In genomic region chr12:117980315-117980714, GRCm38 (mm10) we compare ENCODE assay signal across 22 mouse cellular contexts.
"Had no signal": no experiment of that assay in that cellular context is flagged by ENCODE, and none has a peak within 500 bp of the region (broad histone marks: within the 10 kb centered on the region; RNA-seq: fewer than 3 reads in every experiment).

No protein-coding gene starts in this region.

- H3K36me3 ChIP-seq: limb, embryonic 13.5 days; liver, embryonic 12.5 days; liver, embryonic 15.5 days; lung, embryonic 15.5 days; midbrain, embryonic 10.5 days; midbrain, embryonic 13.5 days; neural tube, embryonic 13.5 days had no signal

- H3K9me3 ChIP-seq: limb, embryonic 13.5 days; liver, embryonic 12.5 days; liver, embryonic 15.5 days; lung, embryonic 15.5 days; megakaryocyte, embryonic 14.5 days; midbrain, embryonic 10.5 days; midbrain, embryonic 13.5 days; neural tube, embryonic 13.5 days had no signal

- H3K4me1 ChIP-seq: limb, embryonic 13.5 days; liver, embryonic 12.5 days; liver, embryonic 15.5 days; lung, embryonic 15.5 days; midbrain, embryonic 10.5 days; midbrain, embryonic 13.5 days; neural tube, embryonic 13.5 days had no signal

- DNase-seq: kidney, postnatal 25 days; layer of hippocampus, adult 9-11 months; left cerebral cortex, postnatal 4 days; liver; lung, adult 18-20 months; lung, postnatal 10 days; lung, postnatal 36 days; thymus, adult 2 months; thymus, postnatal 14 days; thymus, postnatal 4 days had no signal

- H3K4me2 ChIP-seq: limb, embryonic 13.5 days; liver, embryonic 12.5 days; liver, embryonic 15.5 days; lung, embryonic 15.5 days; midbrain, embryonic 13.5 days; neural tube, embryonic 13.5 days had no signal

- H3K27me3 ChIP-seq: limb, embryonic 13.5 days; liver, embryonic 12.5 days; liver, embryonic 15.5 days; lung, embryonic 15.5 days had no signal

- H3K9ac ChIP-seq: limb, embryonic 13.5 days; liver, embryonic 12.5 days; liver, embryonic 15.5 days; lung, embryonic 15.5 days; midbrain, embryonic 13.5 days; neural tube, embryonic 13.5 days had no signal

- H3K4me3 ChIP-seq: layer of hippocampus, adult 2 months; limb, embryonic 13.5 days; liver, embryonic 12.5 days; liver, embryonic 15.5 days; lung, embryonic 15.5 days; megakaryocyte, embryonic 14.5 days; midbrain, embryonic 10.5 days; midbrain, embryonic 13.5 days; myocyte; neural tube, embryonic 13.5 days had no signal

- H3K27ac ChIP-seq: kidney, postnatal 0 days; layer of hippocampus, adult 2 months; limb, embryonic 13.5 days; liver, embryonic 12.5 days; liver, embryonic 15.5 days; lung, embryonic 15.5 days; midbrain, embryonic 10.5 days; midbrain, embryonic 13.5 days; neural tube, embryonic 13.5 days had no signal

- ATAC-seq: liver, embryonic 12.5 days; midbrain, embryonic 13.5 days; midbrain, embryonic 16.5 days had no signal
